Mouse (Mus musculus): Measurements from ENCODE around the gene Cwc22.

The Cwc22 gene

DNA sequence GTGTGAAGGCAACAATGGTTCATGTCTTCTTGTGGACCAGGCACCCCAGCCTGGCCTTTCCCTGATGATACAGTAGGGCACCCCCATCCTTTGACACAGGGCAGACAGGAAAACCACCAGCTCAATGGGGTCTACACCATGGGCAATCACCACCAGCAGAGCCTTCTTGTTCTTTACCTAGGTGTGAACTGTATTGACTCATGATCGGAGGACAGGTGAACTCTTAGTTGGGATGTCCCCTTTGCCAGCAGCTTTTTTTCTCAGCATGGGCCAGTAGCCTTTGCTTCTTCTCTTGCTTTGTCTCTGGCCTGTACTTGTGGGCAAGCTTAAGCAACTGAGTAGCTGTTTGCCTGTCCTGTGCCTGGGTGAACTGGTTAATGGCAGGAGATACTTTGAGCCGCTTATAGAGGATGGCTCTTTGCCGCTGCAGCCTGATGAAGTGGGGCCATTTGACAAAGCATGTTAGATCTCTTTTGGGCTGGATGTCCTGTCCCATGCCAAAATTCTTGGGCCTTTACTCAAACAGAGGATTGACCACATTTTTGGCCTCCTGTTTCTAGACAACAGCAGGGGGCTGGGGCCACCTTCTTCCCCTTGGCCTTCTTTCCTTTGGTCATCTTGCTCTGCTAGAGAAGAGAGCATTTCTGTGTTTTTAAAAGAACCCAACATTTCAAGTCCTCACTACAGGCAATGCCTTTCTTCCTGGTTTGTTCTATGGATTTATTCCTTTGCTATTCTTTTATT lies 16.4 kb upstream of the Cwc22 start:
- DNase-seq = no peak

DNA sequence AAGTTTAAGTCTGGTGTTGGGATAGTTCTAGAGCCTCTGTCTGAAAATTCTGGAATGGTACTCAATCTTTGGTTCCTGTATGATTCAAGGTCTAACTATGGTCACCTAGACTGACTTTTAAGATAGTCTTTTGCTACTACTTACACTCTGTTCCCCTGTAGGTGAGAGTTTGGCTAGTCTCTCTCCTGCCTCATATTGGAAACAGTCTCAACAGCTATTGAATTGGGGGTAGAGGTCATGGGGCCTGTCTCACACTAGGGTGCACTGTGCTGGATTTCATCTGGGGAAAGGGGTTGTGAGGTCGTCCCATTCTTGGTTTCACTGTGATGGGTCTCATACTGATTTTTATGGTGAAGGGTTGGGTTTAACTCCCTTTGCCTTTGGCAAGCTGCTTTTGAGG lies 15.1 kb upstream of the Cwc22 start:
- DNase-seq = no peak

DNA sequence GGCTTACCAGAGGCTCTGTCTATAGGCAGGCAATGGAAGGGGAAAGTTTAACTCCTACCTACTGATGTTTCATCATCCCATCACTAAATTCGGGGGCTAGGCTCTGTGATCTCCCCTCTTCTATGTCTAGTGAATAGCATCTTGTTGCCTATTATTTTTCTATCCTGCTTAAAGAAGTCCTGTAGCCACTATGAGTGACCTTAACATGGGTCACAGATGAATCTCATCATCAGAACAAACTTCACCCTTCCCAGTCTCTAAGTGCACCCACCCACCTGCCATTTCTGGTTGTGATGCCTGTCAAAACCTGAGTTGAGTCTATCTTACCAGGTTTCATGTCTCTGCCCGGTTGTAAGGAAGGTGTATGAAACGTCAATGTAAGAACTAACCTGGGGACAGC lies 14.5 kb upstream of the Cwc22 start:
- no peak for DNase-seq

DNA sequence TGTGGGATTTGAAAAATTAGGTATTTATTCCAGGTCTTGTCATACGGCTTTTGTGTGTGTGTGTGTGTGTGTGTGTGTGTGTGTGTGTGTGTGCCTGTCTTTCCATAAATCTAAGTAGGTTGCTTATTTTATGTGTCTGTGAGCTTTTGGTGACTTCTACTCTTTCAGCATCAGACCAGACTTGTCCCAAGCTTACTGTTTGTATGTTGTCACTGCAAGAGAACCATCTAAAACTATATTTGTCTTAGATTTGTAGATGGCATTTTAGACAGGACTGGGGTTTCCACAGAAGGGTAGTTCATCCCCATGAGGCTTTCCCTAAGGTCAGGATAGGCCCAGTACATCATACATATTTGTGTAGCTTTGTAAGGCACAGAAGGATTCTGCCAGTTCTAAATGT lies 13.2 kb upstream of the Cwc22 start:
- DNase-seq = no peak

DNA sequence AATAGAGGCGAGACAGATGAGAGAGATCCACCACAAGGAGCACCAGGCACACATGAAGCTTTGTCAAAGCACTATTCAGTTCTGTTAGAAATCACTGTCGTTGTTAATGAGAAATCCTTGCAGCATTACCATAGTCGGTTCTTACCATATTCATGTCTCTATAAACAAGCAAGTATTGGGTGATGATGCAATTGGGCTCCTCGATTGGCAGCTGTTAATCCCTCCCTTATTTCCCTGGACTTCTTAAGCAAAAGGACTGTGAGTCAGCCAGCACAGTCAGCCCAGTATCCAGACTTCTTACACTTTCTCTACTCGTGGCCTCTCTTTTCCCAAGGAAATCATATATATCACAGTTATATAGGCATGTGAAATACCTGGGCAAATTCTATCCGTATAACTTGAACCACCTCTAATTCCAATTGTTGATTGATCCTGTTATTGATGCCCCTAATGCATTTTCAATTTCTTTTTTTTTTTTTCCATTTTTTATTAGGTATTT lies 5.3 kb upstream of the Cwc22 start:
- DNase-seq = no peak

DNA sequence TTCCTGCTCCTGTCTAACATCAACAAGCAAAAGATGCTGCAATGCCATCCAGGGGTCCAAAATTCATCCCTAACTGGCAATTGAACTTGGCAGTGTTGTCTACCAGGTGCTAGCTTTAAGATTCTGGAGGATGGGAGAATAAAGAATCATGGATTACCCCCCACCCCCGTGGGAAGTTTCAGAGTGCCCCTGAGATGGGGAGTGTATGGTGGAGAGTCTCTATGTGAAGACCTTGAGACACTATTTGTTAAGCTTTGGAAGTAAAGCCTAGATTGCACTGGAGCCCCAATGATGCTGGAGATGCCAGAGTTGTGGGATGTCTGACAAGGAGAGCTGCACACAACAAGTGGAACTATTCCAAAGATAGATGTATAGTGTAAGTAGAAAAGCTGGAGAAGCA lies 3.9 kb upstream of the Cwc22 start:
- DNase-seq = no peak

DNA sequence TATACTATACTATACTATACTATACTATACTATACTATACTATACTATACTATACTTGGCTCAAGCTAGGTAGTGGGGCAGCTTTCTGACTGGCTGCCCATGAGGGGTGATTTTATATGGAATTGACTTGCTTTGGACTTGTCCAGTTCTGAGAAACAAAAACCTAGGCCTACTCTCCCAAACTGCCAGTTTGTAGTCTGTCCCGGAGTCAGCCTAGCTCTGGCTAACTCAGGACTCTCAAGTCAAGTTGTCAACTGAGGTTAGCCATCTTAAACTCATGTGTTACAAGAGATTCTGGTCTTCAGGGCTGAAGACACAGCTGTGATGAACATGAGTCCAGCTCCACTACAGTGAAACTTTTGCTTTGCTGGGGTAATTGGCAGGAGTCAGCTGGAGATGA lies 3.3 kb upstream of the Cwc22 start:
- DNase-seq = no peak

DNA sequence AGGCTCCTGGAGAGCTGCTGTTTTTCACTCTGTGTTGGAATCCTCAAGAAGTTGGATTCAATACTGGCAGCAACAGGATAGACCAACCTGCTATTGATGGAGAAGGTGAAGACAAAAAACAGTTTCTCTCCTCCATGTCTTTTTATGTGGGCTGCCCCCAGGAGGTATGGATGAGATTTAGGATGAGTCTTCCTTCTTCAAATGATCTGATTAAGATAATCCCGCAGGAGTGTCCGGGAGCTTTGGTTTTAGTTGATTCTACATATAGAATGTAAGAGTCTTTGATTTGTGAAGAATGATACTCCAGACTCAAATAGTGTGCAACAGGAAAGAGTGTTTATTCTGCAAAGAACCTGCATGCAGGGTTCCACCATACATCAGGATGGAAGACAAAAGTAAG lies 2.7 kb upstream of the Cwc22 start:
- no peak for DNase-seq

DNA sequence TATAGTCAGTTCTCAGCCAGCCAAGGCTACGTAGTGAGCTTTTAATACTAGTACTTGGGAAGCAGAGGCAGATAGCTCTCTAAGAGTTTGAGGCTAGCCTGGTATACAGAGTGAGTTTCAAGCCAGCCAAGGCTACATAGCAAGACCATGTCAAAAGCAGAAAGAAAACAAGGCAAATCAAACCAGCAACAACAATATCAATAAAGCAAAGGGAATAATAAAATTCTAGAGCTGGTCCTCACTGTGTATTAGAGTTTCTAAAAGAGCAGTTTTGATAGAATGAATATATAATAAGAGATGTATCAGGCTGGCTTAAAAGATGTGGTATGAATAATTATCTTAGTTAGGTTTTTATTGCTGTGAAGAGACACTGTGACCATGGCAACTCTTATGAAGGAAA lies 2.0 kb upstream of the Cwc22 start:
- no peak for DNase-seq

DNA sequence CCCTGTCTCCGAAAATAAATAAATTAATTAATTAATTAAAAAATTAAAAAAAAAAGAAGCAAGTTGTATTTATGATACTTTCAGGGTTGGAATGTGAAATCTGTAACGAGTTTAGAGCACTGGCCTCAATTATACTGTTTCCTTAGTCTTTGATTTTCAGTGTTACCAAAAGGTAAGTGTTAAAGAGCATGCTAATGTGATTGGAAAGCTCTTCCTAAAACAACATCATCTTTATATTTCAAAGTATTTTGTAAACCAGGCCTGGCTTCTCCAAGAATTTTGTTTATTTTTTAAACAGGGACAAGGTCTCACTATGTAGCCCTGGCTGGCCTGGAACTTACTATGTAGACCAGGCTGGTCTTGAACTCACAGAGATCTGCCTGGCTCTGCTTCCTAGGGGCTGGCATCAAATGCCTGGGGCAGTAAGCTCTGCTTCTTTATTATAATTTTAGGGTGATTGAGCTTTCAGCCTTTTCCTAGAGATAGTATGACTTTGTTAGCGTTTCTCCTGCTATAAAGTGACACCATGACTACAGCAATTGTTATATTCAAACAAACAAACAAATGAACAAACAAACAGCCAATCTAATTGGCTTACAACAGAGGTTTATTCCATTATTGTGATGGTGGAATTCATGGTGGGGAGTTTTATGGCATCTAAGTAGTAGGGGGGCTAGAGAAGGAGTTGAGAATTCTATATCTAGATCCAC lies 1.1 kb upstream of the Cwc22 start:
- no peak for DNase-seq

DNA sequence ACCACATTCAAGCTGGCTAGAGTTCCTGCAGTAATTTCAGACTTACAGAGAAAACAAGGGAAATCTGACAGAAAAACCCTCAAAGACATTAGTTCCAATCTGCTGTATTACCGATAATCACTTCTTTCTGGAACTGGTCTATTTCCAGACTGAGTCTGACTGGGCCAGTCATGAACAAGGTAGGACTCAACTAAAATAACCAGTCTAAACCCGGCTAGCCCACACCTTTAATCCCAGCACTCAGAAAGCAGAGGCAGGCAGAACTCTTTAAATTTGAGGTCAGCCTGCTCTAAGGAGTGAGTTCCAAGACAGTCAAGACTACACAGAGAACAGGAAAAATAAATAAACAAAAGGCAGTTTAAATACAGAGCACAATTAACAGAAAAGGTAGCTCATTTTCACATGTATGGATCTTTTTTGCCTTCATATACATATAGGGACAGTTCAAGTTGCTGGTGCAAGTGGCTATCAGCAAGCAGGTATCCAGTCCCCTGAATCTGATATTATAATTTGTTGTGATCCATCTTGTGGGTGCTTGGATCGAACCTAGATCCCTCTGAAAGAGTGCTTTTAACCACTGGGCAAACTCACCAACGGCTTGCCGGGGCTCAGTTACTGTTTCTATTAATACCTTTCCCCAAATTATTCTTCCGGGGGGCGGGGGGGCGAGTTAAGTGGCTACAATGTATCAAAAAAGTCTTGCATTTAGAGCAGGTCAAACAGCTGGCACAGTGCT lies 1.1 kb downstream of the Cwc22 start:
- DNase-seq = no peak

DNA sequence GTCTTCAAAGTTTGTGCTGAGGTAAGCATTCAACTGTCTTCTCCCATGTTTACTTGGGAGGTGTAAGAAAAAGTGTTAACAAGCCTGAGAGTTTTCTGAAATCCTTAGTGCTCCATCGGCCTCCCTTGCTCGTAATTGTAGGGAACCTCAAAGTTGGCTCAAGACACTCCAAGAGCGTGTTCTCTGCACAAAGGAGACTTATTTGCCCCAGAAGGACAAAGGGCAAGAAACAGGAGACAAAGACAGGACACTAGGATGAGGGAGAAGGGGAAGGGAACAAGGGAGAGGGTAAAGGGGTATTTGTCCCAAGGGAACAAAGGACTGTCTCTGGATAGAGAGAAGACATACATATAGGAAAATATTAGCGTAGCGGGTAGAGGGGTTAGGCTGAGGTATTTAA lies 1.9 kb downstream of the Cwc22 start:
- DNase-seq = no peak

DNA sequence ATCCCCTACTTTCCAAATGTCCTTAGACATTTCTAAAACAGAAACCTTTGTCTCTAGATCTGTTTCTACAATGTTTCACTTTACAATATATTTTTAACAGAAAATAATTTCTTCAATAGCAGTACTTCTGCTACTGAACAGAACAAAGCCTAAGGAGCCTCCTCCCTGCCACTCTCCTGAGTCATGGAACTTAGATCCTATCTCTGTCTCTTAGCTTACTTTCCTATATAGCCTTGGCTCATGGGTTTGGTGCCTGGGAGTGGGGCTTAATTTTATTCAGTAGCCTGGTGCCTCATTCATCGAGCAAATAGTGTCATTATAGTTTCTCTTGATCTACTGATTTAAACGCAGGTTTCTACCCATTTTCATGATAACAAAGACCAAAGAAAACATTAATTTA lies 4.2 kb downstream of the Cwc22 start:
- DNase-seq = no peak

DNA sequence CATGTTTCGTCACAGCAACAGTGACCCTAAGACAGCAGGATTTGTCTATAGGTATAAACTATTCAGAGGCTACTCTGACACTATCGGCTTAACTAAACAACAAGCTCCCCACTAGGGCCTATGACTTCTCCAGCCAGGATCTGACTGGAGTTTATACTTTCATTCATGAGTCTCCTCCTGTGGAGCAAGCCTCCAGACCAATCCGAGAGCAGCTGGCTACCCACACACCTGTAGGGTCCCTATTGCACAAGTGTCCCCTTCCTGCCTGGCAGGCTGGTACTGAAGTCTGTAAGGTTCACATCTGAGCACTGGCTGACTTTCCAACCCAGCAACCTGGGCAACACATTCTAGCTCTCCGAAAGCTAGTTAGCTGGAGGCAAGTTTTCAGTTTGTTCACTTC lies 7.9 kb downstream of the Cwc22 start:
- no peak for DNase-seq

DNA sequence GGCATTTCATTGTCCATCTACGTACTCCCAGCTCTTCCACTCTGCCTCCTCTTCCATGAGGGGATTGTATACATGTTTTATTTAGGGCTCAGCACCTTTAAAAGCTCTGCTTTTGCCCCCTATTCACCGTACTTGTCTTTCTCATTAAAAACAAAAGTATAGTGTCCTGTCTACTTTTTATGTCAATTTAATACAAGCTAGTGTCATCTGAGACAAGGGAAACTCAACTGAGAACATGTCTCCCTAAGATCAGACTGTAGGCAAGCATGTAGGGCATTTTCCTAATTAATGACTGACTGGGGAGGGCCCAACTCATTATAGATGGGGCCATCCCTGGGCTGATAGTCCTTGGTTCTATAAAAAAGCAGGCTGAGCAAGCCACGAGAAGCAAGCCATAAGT lies 8.4 kb downstream of the Cwc22 start:
- DNase-seq = no peak

DNA sequence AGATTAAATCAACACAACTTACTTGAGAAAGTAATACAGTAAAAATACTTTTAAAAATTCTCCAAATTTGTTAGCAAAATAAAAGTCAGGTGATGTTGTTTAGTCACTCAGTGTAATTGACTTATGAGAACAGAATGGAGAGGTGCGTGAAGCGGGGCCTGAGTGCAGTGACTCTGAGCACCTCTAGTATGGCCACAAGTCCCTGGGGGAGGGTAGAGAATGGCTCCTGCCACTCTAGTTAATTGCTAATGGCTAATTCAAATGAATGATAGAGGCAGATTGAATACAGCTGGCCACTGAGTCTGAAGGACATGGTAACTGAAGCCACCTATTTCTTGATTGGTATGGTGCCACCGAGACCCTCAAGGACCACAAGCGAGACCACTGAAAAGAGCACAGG lies 12.0 kb downstream of the Cwc22 start:
- DNase-seq = no peak

DNA sequence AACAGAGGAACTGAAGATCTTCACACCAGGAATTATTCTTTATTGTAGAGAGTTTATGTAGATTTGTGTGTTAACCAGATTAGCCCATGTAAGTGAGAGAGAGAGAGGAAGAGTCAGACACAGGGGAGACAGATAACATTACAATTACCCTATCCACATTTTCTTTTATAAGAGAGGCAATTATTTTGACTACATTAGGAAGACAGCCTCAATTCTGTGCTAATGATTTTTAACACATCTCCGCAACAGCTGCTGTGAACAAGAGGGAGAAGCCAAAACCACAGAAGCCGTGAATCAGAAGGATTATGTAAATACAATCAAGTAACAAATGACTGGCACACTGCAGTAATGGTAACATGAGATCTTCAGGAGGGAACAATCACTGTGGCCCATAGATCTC lies 12.5 kb downstream of the Cwc22 start:
- no peak for DNase-seq

DNA sequence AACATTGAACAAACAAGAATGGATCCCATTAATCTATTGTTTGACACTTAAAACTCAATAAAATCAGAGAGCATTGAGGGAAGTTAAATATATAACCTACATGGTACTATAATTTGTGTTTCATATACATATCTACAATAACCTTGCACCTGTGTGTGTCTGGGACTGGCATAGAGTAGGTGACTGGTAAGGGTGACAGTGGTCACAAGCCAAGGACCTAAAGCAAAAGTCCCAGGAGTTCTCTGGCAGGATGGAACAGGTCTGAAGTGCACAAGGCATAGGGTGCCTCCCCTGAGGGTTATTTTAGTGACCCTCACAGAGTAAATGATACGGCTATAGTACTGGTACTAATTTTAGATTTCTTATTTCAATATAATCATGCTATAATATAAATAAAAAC lies 14.2 kb downstream of the Cwc22 start:
- no peak for DNase-seq

DNA sequence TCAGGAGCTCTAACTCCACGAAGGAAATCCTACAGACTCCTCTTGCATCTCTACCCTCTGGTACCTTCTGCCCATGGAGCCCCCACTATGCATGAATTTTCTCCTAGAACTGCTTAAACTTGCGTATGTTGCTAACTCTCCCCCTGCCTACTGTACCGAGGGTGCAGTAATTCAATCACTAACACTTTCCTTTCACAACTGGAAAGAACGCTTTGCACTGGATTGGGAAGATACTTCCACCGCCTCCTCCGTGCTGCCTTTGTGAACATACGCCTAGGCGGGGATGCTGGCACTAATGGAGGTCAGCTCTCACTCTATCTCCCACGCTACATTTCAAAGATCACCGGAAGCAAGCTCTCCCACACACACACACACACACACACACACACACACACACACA lies 17.8 kb downstream of the Cwc22 start:
- DNase-seq = no peak

DNA sequence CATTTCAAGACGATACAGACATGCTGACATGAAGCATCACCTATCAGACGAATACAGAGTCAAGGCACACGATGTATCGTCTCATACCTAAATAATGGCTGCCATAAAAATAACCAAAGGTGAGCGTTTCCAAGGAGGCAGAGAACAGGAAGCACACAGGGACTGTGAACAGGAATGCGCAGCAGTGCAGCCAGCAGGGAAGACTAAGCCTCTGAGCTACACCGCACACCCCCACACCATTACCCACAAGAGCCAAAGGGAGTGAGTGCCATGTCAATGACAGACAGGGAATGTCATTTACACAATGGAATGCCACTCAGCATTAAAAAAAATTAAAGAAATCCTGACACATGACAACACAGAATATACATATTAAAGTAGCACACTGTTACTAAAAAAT lies 19.7 kb downstream of the Cwc22 start:
- no peak for DNase-seq

DNA sequence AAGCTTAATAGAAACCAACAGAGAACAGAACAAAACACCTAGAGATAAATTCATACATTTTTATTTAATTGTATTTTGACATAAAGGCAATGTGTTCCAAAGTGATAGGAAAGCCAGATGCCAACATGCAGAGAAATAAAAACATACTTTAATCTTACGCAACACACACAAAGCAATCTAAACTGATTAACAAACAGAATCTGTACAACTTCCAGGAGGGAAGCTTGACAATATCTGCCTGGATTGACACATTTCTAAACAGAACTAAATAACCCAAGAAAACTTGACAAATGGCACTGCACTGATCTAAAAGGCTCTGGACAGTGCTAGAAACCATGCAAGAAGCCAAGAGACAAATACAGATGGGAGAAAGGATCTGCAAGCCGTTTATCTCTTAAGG lies 20.2 kb downstream of the Cwc22 start:
- no peak for DNase-seq

DNA sequence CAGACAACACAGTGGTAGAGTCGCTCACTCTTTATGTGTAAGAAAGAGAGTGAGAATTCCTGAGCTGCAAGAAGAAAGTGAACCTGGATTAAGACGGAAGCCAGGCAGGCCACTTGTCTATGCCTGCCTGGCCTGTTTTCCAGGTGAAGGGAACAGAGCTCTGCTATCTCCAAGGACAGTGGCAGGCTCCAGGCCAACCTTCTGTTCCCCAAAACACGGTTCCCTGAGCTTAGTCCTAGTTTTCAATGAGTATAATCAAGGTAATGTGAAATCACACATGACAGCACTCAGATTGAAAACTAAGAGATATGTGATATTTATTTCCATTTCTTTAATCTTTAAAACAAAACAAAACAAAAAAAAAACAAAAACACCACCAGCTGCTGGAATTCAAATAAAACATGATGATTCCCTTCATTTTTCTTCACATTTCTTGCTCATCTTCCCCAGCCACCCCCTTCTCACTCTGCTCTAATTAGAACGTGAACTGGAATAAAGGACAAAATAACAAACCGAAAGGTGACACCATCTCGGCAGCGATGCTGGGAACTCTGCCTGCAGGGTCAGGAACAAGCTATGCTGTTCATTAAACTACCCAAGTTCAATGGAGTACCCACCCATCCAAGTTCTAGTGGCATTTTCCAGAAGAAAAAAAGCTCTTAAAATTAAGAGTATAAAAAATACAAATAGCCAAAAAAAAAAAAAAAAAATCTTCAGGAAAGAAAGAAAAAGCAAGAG lies 20.8 kb downstream of the Cwc22 start:
- DNase-seq = no peak

DNA sequence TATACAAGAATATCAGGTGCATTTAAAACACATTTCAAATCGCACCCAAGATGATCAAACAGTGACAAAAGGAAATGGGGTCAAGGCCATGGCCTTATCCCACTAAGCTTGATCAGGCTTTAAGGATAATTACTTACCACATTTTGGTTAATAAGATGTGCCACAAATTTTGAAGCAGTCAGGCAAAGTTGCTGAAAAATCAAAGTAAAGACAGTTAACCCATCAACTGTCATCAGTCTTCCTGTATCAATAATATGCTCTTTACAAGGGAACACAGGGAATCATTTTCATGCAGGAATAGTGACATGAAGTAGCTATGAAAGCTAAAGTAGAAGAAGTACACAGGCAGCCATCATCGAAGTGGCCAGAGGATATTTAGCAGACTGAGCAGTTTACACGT lies 22.2 kb downstream of the Cwc22 start:
- DNase-seq = no peak

Measured in retina, postnatal 1 day (tissue).